Mouse (Mus musculus): ENCODE measurements around the gene Oip5.

- TF ChIP-seq CTCF (IDR thresholded peaks at IDR 0.05; ENCODE audit: control insufficient read depth, insufficient read depth, low read length) = no peak
- no peak for TF ChIP-seq POLR2A (IDR thresholded peaks at IDR 0.05; ENCODE audit: borderline replicate concordance, control insufficient read depth, low read depth, low read length)
These were observed 26.0 kb upstream of the Oip5 start for GRCm38 (mm10) chr2:119644254-119644653.

All from bone marrow, adult 2 months (tissue).